Mouse (Mus musculus): ENCODE measurements at regions not wholly inside any gene's neighbourhood (a gene's known extent, or its start where the extent isn't known, plus 50 kb on each side); places are given as distances from the start of the nearest gene placed in this dataset.

DNA sequence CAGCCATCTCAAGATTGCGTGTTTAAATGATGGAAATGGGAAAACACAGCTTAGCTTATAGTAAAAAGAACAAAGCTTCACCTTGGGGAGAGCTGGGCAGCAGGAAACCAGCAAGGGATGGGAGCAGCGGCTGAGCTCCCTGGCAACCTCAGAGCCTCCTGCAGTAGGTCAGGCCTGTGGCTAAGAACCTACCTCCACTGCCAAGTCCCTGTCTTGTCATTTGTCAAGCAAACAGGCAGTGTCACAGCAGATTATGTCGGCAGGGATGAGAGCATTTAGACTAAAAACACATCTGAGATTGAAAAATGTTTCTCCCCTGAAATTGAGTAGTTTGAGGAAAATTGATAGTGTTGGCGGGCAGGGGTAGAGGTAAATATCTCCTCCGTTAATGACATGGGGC is 214.8 kb downstream of the Abcc12 start:
- TF ChIP-seq CTCF (conservative IDR thresholded peaks at IDR 0.05; ENCODE audit: low read length), result no peak
- TF ChIP-seq NANOG (IDR thresholded peaks at IDR 0.05; ENCODE audit: borderline replicate concordance, low read length), result no peak

All from E14TG2a.4 (cell line).